8 mouse cellular contexts compared by ENCODE assay signal in genomic region chr8:114770856-114771776, GRCm38 (mm10).
A peak's percentile ranks its signal among the peaks of the same experiment; 100 is the strongest.
DNase-seq lines count a peak whose midpoint lies in the region; ATAC-seq and TF ChIP-seq lines count a peak whose summit lies in the region.

No protein-coding gene starts in this region.

- no peaks in the 10 kb centered on the region for H3K36me3 ChIP-seq in forebrain, embryonic 14.5 days (ENCODE audit: control insufficient read depth, insufficient read depth, low read length)
- H3K36me3 ChIP-seq in forebrain, embryonic 16.5 days (ENCODE audit: control insufficient read depth, insufficient read depth), result no peaks in the 10 kb centered on the region
- no peaks in the 10 kb centered on the region for H3K36me3 ChIP-seq in intestine, postnatal 0 days (ENCODE audit: control insufficient read depth, insufficient read depth)

- H3K4me2 ChIP-seq in forebrain, embryonic 14.5 days (ENCODE audit: low read length), result no peak overlapping the region
- no peak overlapping the region for H3K4me2 ChIP-seq in forebrain, embryonic 16.5 days (ENCODE audit: low read length)
- 0 out of 2 replicates have a peak overlapping the region, but pooled peaks have one; percentile 41 for H3K4me2 ChIP-seq in intestine, postnatal 0 days (replicated peaks; ENCODE audit: low read depth)

- 50% methylated on average over 31 of the region's 31 CpGs for WGBS in forebrain, embryonic 14.5 days
- WGBS in forebrain, embryonic 16.5 days, result 52% methylated on average over 31 of the region's 31 CpGs
- WGBS in intestine, postnatal 0 days, result 54% methylated on average over 31 of the region's 31 CpGs

- no peak for ATAC-seq in forebrain, embryonic 14.5 days
- ATAC-seq in forebrain, embryonic 16.5 days, result no peak
- no peak for ATAC-seq in intestine, postnatal 0 days

- H3K4me3 ChIP-seq in forebrain, embryonic 14.5 days (ENCODE audit: low read depth, low read length), result no peak overlapping the region
- H3K4me3 ChIP-seq in forebrain, embryonic 16.5 days (replicated peaks; ENCODE audit: low read length), result no peak overlapping the region
- no peak overlapping the region for H3K4me3 ChIP-seq in intestine, postnatal 0 days (ENCODE audit: low read depth, low read length)

- peak; percentile 92 for DNase-seq in forebrain, embryonic 14.5 days (ENCODE audit: low spot score)
- DNase-seq in c-Kit-positive CD71-positive TER-119-negative erythroid progenitor cells, embryonic 14.5 days (ENCODE audit: low read depth), result peak; percentile 48
- DNase-seq in frontal cortex, postnatal 36 days (ENCODE audit: low spot score in 2 of 2), result peak; percentile 67 to 73
- DNase-seq in left cerebral cortex, postnatal 10 days (ENCODE audit: extremely low spot score in 1 of 2, low spot score in 2 of 2), result peak; percentile 65 to 82
- peak; percentile 33 to 66 for DNase-seq in natural killer cell, adult 2 months (ENCODE audit: low spot score in 2 of 2)
- peak; percentile 62 to 86 for DNase-seq in spleen, postnatal 4 days (ENCODE audit: low spot score in 2 of 2)

- no peak overlapping the region for H3K9ac ChIP-seq in forebrain, embryonic 14.5 days (ENCODE audit: low read length)
- H3K9ac ChIP-seq in forebrain, embryonic 16.5 days (replicated peaks; ENCODE audit: low read depth, low read length), result no peak overlapping the region
- H3K9ac ChIP-seq in intestine, postnatal 0 days (ENCODE audit: low read depth, low read length), result no peak overlapping the region

- H3K27ac ChIP-seq in forebrain, embryonic 14.5 days (ENCODE audit: low read depth, low read length), result no peak overlapping the region
- H3K27ac ChIP-seq in forebrain, embryonic 16.5 days (ENCODE audit: low read length), result no peak overlapping the region
- no peak overlapping the region for H3K27ac ChIP-seq in intestine, postnatal 0 days (ENCODE audit: low read depth, low read length)

- TF ChIP-seq CTCF in intestine, postnatal 0 days (IDR thresholded peaks at IDR 0.05; ENCODE audit: low read depth), result peak; percentile 94

- peaks cover 11% of the 10 kb centered on the region for H3K4me1 ChIP-seq in forebrain, embryonic 14.5 days (ENCODE audit: control insufficient read depth, insufficient read depth, low read length)
- H3K4me1 ChIP-seq in forebrain, embryonic 16.5 days (replicated peaks; ENCODE audit: control insufficient read depth, insufficient read depth, low read length), result peaks cover 20% of the 10 kb centered on the region
- peaks cover 10% of the 10 kb centered on the region; the same call in 1 of the 2 replicates for H3K4me1 ChIP-seq in intestine, postnatal 0 days (replicated peaks; ENCODE audit: control insufficient read depth, insufficient read depth, low read length)

- intact Hi-C loops in left cerebral cortex, postnatal 10 days (cut with DNase I), result loop anchor here (2.0 kb wide), 2 partner anchors 200 to 940 kb away; no protein-coding TSS in a partner anchor

- H3K9me3 ChIP-seq in forebrain, embryonic 14.5 days (replicated peaks; ENCODE audit: control insufficient read depth, low read length), result no peaks in the 10 kb centered on the region
- no peaks in the 10 kb centered on the region for H3K9me3 ChIP-seq in forebrain, embryonic 16.5 days (ENCODE audit: control insufficient read depth, low read length)
- H3K9me3 ChIP-seq in intestine, postnatal 0 days (ENCODE audit: control insufficient read depth), result no peaks in the 10 kb centered on the region

- peaks cover 3% of the 10 kb centered on the region; the same call in 1 of the 2 replicates for H3K27me3 ChIP-seq in forebrain, embryonic 14.5 days (replicated peaks; ENCODE audit: control insufficient read depth, insufficient read depth, low read length)
- H3K27me3 ChIP-seq in forebrain, embryonic 16.5 days (replicated peaks; ENCODE audit: control insufficient read depth, insufficient read depth, low read length), result peaks cover 6% of the 10 kb centered on the region; the same call in 1 of the 2 replicates
- H3K27me3 ChIP-seq in intestine, postnatal 0 days (replicated peaks; ENCODE audit: control insufficient read depth, insufficient read depth, low read length), result no peaks in the 10 kb centered on the region
